Mouse (Mus musculus): Measurements from ENCODE around the gene C2cd3.
A peak's percentile ranks its signal among the peaks of the same experiment; 100 is the strongest.

C2cd3 gene

GRCm38 (mm10) chr7:100500276-100500977 lies 128.4 kb downstream of the C2cd3 start:
- peak; percentile 34 for DNase-seq

DNA sequence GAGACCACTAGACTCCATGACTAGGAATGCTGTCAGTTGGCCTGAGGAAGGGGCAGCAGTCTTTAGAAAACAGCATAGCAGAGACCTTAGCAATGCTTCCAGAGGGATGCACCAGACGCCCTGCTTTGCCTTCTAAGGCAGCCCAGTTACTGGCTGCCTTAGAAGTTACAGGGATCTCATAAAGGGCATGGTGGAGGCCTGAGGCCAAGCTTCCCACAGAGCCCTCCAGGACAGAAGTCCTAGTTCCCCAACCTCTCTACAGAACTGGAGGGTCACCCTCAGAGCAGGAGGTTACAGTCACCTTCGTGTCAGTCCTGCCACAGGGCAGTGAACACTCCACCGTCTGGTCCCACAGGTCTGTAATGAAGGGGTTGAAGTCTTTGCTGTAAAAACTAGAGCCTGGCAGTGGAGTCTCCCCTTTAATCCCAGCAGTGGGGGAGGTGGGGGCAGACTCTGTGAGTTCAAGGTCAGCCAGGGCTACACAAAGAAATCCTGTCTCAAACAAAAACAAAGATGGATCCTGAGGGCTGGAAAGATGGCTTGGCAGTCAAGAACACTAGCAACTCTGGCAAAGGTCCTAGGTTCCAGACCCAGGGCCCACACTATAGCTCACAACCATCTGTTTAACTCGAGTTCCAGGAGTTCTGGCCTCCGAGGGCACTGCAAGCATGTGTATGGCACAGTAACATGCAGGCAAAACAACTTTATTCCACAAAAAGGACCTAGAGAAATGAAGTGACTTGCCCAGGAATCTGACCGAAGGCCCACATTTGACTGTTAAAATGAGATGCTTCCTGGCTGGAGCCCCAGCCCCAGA lies 129.2 kb downstream of the C2cd3 start:
- DNase-seq = peak; percentile 25

- DNase-seq = no peak
These were observed 129.9 kb downstream of the C2cd3 start for GRCm38 (mm10) chr7:100501844-100502373.

- DNase-seq = peak; percentile 18
These were observed 130.4 kb downstream of the C2cd3 start for GRCm38 (mm10) chr7:100502374-100502922.

GRCm38 (mm10) chr7:100503076-100503475 lies 131.0 kb downstream of the C2cd3 start:
- DNase-seq = peak; percentile 54

- no peak for DNase-seq
These were observed 132.9 kb downstream of the C2cd3 start for GRCm38 (mm10) chr7:100504740-100505487.

GRCm38 (mm10) chr7:100506494-100506893 lies 134.5 kb downstream of the C2cd3 start:
- no peak for DNase-seq

GRCm38 (mm10) chr7:100508670-100509069 lies 136.6 kb downstream of the C2cd3 start:
- DNase-seq = no peak

DNA sequence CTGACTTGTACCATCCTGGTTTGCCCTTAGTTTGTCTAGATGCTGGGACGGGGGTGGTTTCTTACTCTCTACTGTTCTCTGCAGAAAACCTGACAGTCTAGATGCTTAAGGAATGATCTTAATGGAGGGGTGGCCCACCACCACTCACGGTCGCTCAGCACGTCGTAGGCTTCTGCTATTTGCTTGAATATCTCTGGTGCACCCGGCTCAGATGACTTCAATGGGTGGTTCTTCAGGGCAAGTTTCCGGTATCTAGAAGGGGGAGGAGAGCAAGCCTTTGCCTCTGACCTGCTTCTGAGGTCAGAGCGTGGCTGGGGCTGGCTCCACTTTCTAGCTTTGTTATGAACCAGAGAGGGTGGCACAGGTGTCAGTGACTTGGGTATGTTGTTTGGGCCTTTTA lies 139.6 kb downstream of the C2cd3 start:
- DNase-seq = no peak

DNA sequence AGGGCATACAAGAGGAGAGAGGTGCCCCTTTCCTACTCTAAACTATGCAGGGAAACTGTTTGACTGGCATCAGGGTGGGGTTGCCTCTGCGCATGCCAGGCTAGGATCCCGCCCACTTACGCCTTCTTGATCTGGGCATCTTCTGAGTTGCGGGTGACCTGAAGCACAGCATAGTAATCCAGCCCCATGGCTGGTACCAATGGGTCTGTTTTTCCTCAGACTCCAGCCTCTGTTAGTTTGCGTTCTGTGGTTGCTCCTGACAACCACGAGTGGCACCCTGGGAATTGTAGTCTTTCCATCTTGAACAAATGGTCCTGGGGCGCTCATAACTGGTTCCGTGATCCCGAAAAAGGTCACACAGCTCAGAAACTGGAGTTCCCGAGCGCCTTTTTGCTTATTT lies 142.5 kb downstream of the C2cd3 start, which contains the start of gene Dnajb13:
Dnajb13 (minus strand) TSS at position 388 of the 400 bp plus-strand sequence.
- DNase-seq = no peak

Data from thymus, postnatal 4 days (tissue).